Mouse (Mus musculus): ENCODE data around the gene Vgll4.
A peak's percentile ranks its signal among the peaks of the same experiment; 100 is the strongest.
"Not testable (repeated sequence)": the region's sequence is repeated elsewhere in the genome, so short reads cannot be mapped to it uniquely, and the experiment has no call there.

Vgll4 gene

DNA sequence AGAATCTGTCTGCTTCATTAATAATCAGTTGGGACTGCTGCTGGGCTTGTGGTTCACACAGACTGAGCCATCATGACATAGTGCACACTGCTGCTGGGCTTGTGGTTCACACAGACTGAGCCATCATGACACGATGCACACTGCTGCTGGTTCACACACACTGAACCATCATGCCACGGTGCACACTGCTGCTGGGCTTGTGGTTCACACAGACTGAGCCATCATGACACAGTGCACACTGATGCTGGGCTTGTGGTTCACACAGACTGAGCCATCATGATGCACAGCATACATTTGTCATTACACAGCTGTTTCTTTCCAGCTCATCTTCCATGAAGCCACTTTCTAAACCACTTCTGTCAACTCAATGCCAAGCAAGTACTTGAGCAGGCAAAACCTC, 30.1 kb downstream of the Vgll4 start:
- no peak for DNase-seq (ENCODE audit: low spot score in 2 of 2)

DNA sequence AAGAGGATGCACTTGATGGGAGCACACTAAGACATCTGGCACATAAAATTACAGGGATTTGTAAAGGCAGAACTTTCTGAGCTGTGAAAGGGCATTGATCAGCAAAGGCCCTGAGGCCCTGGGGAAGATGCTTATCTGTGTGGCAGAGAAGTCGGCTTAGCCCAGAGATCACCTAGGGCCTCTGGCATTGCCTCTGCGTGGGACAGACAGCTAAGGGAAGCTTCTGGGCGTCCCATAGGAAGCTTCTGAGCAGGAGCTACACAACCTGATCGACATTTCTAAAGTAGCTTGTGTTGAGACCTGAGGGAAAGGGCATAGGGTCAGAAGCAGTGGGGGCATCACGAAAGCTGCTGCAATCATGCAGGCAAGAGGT, 32.9 kb downstream of the Vgll4 start:
- DNase-seq (ENCODE audit: low spot score in 2 of 2): no peak

DNA sequence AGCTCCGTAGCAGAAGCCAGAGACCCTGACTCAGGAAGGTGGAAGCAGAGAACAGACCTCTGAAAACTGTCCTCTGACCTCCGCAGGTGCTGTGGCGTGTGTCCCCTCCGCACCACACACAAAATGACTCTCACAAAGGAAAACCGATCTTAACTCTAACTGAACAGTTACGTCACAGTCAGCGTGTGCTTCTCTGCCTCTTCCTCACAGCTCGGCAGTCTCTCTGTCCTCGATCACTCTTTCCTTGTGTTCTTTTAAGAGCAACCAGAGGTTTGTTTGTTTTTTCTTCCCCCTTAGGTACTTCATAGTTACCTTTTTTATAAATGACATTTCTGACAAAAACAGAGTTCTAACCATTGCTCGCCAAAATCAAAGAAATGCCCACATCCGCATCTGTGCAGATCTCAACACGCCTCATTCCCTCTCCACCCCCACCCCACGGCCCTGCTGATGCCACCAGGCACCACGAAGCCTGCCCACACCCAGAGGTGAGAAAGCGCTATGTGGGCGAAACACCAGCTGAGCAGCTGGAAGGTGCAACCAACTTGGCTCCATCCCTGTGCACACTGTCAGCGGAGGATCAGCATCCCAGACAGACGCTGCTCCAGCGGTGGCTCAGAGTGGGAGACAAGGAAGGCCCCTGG, 33.4 kb downstream of the Vgll4 start:
- DNase-seq (ENCODE audit: low spot score in 2 of 2): peak; percentile 52 to 60

DNA sequence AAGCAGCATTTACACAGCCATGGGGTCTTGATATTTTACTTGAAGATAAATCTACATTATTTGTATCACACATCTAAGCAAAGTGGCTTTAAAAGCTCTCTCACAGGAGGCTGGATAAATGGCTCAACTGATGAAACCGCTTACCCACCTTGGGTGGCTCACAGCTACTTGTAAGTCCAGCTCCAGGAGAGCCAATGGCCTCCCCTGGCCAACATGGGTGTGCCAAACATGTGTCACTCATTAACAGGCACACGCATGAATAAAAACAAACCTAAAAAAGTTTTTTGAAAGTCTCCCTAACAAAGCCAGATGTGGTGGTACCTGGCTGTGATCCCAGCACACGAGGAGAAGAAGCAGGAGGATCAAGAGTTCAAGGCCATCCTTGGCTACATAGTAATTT, 34.4 kb downstream of the Vgll4 start:
- no peak for DNase-seq (ENCODE audit: low spot score in 2 of 2)

DNA sequence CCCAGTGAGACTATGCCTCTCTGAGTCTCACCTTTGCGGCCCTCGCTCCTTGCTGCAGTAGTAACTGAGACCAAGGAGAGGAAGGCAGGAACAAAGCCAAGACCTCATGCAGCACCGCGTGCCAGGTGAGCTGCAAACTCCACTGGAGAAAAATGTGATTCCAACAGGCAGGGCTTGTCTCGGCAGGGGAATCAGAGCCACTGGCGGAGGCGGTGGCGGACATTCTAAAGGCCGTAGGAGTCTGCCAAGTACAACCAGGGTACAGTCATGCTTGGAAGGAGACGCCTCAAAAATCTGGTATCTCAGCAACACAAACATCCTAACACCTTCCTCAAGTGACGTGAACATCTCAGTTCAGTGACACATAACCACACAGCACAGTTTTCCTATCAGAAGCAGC, 35.7 kb downstream of the Vgll4 start:
- peak in 1 of 2 experiments; percentile 47 for DNase-seq (ENCODE audit: low spot score in 2 of 2)

DNA sequence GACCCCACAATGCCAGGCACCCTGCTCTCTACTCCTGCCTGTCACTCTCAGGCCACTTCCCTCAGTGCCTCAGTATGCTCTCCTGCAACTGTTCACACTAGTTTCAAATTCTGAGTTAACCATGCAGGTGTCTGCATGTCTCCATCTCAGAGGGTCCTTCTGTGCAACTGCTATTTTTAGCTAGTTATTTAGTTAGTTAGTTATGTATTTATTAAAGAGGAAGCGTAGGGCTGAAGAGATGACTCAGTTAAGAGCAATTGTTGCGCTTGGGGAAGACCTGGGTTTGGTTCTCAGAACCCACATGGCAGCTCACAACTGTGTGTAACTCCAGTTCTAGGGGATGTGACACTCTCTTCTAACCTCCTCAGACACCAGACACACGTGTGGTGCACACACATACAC, 36.8 kb downstream of the Vgll4 start:
- no peak for DNase-seq (ENCODE audit: low spot score in 2 of 2)

DNA sequence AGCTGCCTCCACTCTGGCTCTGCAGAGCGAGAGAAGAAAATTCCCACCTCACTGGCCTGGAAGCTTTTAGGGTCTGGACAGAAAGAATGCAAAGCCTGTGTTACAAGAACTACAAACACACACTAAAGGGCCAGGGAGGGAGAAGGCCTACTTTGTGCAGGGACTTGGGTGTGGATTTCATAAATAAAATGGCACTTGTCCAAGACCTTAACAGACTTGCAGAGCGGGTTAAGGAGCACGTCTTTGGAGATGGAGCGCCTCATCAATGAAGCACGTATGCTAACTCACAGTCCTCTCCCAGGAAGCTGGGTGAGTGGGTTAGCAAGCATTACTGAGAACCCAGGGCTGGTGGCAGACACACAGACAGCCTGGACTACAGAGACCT, 37.7 kb downstream of the Vgll4 start:
- no peak for DNase-seq (ENCODE audit: low spot score in 2 of 2)

DNA sequence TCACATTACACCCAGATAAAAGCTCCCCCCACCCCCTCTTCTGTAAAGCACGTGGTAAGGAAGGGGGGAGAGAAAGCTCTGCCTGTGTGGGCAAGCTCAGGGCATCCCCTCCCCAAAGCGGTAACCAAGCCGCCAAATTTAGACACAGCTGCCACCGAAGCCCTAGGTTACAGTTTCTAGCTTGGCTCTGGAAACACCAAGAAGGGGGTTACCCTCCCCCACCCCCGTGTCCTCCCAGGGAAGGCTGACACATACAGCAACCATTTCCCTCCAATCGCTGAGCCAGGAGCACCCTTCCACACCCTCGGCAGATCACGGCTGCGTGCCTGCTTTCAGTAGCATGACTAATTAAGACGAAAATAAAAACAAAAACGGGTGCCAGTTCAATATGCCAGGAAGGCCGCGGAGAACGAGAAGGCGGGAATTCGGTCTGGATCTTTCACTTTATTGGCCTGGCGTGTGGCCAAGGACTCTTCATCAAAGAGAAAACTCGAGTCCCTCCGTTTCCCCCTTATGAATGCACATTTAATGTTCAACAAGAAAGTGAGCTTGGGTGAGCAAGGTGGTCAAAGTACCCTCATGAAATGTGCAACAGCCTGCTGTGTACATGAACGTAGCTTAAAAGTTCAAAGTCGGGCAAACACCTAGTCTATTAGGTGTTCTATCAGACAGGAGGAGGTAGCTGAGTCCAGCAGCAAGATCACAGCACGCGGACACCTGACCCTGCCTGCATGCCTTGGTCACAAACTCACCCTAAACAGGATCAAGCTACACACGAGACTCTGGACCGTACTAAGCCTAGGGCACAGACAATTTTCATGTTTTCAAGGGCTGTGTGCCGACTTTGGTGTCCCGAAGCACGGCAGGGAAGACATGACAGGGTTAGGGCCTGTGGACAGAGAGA, 38.3 kb downstream of the Vgll4 start:
- no peak for DNase-seq (ENCODE audit: low spot score in 2 of 2)

DNA sequence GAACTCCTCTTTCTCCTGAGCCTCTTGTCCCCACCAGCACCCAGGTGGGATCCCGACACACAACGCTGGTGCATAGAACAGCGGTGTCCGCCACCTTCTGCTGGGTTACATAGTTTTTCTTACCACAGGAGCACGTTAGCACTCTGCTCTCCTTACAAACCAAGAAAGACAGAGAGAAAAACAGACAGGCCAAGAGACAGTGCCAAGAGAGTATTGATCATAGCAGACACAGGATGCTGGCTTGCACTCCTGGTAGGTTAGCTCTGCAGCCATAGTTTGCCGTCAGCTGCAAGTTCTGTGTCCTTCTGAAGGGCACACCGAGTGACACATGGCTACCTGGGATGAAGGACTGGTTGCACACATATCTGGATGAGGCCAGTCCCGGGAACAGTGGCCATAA, 39.1 kb downstream of the Vgll4 start:
- no peak for DNase-seq (ENCODE audit: low spot score in 2 of 2)

DNA sequence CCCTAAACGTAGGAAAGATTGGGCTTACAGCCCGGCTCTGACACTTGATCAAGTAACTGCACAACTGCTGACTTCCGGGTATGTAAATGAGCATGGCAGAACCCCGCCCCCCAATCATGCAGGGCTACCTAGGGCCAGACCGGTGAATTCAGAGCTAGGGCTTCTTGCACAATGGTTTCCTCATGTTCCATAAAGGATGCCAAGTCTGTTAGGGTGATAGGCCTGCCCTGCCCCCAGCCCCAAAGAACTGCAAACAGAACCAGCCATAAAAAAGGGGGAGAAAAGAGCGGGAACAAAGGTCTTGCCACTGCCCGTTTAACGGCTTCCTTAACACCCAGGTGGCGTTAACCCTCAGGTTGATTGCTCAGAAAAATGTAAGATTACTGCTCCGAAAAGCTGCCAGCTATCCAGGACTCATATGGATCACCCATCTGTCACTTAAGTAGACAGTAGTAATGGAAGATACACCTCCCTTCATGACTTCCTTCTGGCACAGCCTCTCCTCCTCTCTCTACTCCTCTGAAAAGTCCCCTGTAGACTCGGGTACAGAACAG, 39.7 kb downstream of the Vgll4 start:
- peak; percentile 47 to 61 for DNase-seq (ENCODE audit: low spot score in 2 of 2)

DNA sequence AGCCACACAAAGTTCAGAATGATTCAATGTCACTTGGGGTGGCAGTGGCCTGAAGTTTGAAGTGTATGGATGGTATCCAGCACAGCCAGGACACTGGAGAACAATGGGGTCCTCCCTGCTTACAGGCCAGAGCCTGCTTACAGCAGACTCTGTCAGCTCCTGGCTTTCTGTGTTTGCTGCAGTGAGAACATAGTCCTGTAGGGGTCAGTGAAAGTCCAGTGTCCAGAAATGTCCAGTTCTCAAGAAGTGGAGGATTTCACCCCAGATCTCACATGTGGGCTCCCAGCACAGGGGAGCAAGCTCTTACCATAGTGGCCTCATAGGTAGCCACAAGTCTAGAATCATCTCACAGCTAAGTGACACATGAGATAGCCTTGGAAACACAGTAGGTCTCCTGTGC, 40.4 kb downstream of the Vgll4 start:
- DNase-seq (ENCODE audit: low spot score in 2 of 2): peak; percentile 44 to 59

DNA sequence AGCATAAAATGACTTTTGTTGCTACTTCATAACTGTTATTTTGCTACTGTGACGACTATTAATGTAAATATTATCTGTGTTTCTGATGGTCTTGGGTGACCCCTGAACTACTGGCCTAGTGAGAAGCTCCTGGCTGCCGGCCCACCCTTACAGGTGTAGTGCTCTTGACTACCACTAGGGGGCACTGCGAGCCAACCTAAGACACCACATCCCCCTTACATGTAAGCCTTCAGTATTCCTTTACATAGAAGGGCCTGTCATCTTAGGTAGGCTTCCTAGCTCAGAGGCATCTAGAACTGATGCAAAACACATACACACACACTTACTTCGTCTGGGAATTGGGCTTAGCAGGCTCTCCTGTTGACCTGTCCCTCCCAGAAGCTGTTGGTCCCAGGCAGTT, 41.3 kb downstream of the Vgll4 start:
- peak; percentile 71 to 74 for DNase-seq (ENCODE audit: low spot score in 2 of 2)

DNA sequence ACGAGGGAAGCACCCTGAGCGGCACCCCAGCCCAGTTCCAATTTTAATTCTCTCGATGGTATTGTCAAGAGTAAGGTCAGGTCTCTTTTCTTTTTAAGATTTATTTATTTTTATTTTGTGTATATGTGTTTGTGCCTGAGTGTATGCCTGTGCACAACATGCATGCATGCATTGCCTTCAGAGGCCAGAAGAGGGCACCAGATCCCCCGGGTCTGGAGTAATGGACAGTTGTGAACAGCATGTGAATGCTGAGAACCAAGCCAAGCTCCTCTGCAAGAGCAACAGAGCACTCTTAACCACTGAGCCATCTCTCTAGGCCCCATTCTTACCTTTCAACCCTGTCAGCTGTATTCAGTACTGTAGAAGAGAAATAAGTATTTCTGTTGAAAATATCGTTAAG, 42.4 kb downstream of the Vgll4 start:
- DNase-seq (ENCODE audit: low spot score in 2 of 2): no peak

DNA sequence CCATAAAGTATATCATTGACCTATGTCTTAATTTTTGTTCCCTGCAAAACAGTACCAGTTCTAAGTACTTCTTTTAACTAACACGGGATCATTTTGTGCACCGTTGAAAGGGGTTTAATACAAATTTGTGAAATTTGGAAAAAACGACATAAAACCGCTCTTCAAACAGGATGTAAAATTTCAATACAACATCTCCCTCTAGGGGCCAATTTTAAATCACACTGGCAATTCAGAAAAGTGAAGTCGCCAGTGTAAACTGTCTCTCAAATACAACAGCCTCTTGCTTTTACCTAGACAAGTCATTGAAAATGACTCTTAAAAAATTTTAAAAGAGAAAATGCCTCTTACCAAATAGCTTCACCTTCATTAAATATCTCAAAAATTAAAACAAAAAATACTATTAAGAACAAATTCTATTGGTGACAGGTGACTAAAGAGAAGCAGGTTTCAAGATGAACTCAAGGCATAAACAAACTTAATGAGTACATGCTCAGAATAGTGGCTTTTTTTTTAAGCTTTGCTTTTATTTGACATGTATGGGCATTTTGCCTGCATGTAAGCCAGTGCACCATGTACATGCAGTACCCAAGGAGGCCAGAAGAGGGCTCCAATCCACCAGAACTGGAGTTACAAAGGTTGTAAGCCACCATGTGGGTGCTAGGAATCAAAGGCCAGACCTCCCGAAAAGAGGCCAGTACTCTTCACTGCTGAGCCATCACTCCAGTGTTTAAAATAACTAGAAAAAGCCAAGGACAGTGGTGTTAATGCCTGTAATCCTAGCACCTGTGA, 43.2 kb downstream of the Vgll4 start:
- DNase-seq (ENCODE audit: low spot score in 2 of 2): peak; percentile 68 to 75

DNA sequence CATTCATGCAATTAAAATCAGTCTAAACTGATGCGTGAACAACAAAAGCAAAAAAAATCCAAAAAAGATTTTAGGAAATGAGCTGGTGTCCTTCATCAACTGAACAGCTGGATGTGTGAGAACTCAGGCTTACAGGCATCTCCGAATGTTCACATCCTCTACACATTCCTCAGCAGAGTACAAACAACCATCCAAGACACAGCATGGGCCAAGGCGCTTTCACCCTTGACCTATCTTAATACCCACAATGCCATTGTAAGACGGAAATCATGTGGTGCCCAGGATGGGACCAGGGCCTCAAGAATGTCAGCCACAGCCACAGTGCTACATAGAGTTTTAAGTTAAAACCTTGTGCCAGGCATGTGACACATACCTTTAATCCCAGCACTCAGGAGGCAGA, 44.6 kb downstream of the Vgll4 start:
- no peak for DNase-seq (ENCODE audit: low spot score in 2 of 2)

DNA sequence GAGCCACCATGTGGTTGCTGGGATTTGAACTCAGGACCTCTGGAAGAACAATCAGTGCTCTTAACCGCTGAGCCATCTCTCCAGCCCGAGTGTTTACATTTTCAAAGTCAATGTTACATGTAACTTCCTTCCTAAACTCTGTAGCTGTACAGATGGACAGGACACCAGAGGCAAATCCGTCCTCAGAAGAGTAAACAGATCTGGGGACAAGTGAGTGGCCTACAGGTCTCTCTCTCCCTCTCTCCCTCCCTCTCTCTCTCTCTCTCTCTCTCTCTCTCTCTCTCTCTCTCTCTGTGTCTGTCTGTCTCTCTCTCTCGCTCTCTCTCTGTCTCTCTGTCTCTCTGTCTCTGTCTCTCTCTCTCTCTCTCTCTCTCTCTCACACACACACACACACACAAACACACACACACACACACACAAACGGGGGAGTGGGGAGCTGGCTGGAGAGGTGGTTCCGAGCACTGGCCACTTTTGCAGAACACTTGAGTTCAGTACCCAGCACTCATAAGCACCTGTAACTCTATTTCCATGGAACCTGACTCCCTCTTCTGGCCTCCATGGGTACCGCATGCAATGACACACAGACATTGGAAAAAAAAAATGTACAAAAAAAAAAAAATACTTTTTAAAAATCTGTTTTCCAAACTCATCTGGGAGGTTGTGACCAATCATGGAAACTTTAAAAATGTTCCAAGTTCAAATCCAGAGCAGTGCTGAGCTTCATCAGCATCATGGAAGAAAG, 47.3 kb downstream of the Vgll4 start:
- DNase-seq (ENCODE audit: low spot score in 2 of 2): not testable (repeated sequence)

DNA sequence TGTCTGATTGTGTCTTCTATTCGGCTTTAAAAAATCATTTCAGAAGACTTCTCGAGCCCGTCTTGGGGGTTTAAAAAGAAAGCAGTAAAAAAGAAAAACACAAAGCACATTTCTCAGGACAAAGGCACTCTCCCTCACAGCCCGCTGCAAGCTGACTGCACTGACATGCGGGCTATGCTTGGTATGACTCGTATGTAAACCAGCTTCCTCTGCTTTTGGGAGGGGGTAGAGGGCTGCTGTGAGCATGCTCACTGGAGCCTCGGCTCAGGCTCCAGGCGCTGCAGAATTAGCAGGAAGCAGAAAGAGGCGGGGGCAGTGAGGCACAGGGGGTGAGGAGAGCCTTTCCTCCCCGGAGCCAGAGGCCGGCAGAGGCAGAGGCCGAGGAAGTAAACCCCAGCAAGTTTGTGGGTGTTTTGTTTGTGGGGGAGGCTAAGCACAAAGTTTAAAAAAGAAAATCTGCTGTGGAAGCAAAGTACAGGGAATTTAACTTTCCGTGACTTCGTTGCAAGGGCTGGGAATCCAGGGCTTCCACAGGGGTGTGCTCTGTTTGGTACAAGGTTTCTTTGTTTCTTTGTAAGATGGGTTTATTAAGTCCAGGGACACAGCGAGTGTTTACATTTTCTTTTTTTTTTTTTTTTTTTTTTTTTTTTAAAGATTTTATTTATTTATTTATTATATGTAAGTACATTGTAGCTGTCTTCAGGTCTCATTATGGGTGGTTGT, 48.0 kb downstream of the Vgll4 start:
- peak; percentile 76 to 80 for DNase-seq (ENCODE audit: low spot score in 2 of 2)

DNA sequence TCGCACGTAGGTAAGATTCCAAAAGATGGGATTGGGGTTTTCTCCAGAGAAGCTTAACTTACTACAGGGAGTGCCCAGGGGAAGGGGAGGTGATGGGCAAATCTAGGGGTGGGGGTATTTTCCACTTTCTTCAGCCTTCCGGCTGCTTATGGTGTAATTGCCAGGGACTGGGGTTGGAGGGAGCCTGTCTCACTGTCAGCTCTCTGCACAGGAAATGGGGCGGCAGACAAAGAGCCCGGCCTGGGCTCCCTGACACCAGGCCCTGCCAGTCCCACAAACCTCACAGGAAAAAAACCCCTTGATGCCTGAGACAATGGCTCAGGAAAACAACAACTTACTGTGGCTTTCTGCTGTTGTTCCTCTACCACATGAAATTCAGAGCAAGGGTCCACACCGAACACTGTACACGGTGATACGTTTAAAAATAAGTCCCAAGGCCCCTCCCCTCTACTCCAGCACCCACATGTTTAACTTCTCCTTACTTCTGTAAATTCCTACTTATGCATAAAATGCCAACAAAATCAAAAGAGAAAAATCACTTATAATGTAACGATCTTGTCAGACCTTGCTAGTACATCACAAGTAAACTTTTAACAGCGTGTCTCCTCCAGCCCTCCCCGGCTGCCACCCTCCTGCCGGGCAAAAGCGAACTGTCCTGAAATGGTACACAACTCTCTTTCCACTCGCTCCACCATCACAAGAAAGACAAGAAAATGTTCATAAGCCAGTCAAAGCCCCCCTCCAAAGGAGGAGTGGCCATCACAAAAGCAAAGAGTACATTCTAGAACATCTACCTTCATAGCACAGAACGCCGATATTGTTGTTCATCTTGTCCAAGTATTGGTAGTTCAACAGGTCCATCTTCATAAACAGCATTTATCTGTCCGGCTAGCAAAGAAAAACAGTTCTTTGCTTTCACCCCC, 49.0 kb downstream of the Vgll4 start:
- peak; percentile 69 to 72 for DNase-seq (ENCODE audit: low spot score in 2 of 2)

DNA sequence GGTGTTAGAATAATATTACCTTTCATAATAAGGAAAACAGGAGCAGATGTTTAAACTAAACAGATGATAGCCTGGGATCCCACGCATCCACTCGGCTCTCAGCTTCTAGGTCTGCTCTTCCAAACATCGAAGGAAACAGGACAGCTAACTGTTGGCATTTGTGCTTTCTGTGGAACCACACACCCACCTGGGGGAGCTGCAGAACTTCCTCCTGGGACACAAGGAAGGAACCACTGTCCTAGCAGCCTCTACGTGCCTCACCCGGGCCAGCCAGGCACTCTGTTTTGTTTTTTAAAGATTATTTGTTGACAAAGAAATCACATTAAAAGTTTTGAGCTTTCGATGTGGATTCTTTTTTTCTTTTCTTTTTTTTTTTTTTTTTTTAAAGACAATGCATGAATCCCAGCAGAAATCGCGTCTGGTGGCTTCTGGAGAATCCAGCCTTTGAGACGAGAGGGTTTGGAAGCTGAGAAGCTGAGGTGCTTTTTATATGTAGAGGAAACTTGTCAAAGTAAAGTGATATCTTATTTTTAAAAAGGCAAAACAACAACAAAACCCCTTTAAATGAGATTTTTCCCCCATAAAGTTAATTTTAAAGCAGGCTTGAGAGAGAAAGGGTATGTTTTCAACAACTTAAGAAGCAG, 50.0 kb downstream of the Vgll4 start:
- DNase-seq (ENCODE audit: low spot score in 2 of 2): no peak

All from natural killer cell, adult 2 months (primary cell).